Mouse (Mus musculus): ENCODE results near the gene Cdkn2b. TPM values are rescaled to one million over a fixed set of nuclear protein-coding genes. Genes with fewer than 3 reads are reported as not detected.

The Cdkn2b gene
- polyA plus RNA-seq (2015; fragmentation: Nextera tagmentation; extraction: Ambion mirVana), result 0.99 and 1.3 TPM in 2 replicates

DNA sequence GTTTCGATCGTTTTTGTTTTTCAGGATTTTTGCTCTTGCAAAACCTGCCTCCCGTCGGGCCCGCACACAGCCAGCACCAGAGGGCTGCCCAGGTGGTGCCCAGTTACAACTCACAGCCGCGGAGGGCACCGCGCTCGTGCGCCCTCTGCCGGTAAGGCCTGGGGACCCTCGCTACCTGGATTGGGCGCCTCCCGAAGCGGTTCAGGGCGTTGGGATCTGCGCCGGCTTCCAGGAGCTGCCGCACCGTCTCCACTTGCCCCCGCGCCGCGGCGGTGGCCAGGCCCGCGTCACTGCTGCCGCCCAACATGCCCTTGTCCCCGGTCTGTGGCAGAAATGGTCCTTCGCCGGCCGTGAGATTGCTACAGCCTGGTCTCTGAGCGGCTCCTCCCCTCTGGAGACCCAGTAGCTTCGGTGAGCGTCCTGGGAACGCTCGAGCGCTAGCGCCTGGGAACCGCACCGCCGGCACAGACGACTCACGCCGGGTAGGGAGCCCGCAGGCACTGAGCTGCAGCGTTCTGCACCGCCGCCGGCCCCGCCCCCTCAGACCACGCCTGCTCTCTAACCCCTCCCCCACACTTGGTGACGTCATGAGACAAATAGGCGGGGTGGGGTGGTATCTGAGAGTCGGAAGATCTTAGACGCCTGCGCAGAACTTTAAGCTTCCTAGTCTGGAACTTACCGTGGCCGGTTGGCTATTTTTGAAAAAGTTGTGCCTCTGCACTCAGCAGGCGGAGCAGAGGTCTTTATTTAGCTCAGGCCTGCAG, at the start of gene Cdkn2b:
Gene Cdkn2b (minus strand): TSS at position 549 of the 764 bp plus-strand sequence.
- Histone ChIP-seq H3K27me3 (ENCODE audit: insufficient read depth, low read length) (peaks cover 87% of the 10 kb centered on the region), H3K9me3 (ENCODE audit: low read length) (no peaks in the 10 kb centered on the region), H3K36me3 (ENCODE audit: insufficient read depth, low read length) (no peaks in the 10 kb centered on the region), H3K4me3 (ENCODE audit: low read length) (peak within 1 kb of the TSS; percentile 54), H3K4me1 (ENCODE audit: insufficient read depth, low read length) (peaks cover 11% of the 10 kb centered on the region), H3K27ac (ENCODE audit: low read length) (no peak within 1 kb of the TSS), H3K9ac (replicated peaks; ENCODE audit: low read length) (peak within 1 kb of the TSS; percentile 15), H3K4me2 (replicated peaks; ENCODE audit: low read depth, low read length) (peak within 1 kb of the TSS; percentile 80)
- ATAC-seq (ENCODE audit: low FRiP score, low TSS enrichment), result peak; percentile 95
- under 1% methylated on average over 61 of the region's 61 CpGs for WGBS

DNA sequence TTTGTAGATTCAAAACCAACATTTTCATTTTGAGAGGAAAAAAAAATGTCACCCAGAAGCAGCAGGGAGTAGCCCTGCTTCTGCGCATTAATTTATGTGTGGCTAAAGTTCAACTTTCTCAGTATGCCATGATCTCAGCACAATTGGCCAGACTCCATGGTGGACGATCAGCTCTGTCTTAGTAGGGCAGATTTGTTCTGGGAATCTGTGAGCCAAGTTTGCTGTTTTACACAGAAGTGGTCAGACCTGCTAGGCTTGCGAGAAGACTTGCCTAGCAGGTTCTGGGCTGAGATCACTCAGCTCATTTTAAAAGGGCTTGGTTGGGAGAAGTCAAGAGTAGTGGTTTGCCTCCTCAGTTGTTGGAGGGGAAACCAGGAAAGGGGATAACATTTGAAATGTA, 49.5 kb upstream of the Cdkn2b start:
- H3K36me3 ChIP-seq (ENCODE audit: insufficient read depth, low read length), result no peaks in the 10 kb centered on the region
- H3K27me3 ChIP-seq (ENCODE audit: insufficient read depth, low read length), result no peaks in the 10 kb centered on the region
- H3K4me2 ChIP-seq (replicated peaks; ENCODE audit: low read depth, low read length), result no peak overlapping the region
- 0 out of 2 replicates have a peak overlapping the region, but pooled peaks have one; percentile 43 for H3K27ac ChIP-seq (ENCODE audit: low read length)
- ATAC-seq (ENCODE audit: low FRiP score, low TSS enrichment), result peak; percentile 51; the same call in 1 of the 2 replicates
- H3K9me3 ChIP-seq (ENCODE audit: low read length), result no peaks in the 10 kb centered on the region
- WGBS, result 51% methylated on average over 3 of the region's 3 CpGs
- no peaks in the 10 kb centered on the region for H3K4me1 ChIP-seq (ENCODE audit: insufficient read depth, low read length)
- no peak overlapping the region for H3K9ac ChIP-seq (replicated peaks; ENCODE audit: low read length)
- H3K4me3 ChIP-seq (ENCODE audit: low read length), result no peak overlapping the region

DNA sequence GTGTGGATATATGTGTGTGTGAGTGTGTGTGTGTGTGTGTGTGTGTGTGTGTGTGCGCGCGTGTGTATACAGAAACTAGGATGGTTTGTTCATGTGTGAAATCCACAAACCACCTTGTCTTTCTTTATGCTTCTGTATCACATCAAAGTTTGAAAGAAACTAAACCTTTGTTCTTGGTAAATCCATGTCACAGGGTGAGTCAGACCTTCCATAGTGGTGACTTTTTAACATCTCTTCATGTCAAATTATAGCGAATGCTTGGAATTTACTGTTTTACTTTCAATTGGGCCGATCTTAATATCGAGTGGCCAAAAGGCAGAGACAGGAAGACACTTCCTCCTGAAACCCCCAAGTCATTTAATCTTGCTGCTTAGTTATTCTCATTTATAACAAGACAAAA, 48.7 kb upstream of the Cdkn2b start:
- 90% methylated on average over 6 of the region's 6 CpGs for WGBS
- H3K27me3 ChIP-seq (ENCODE audit: insufficient read depth, low read length), result no peaks in the 10 kb centered on the region
- H3K4me2 ChIP-seq (replicated peaks; ENCODE audit: low read depth, low read length), result no peak overlapping the region
- no peak for ATAC-seq (ENCODE audit: low FRiP score, low TSS enrichment)
- no peak overlapping the region for H3K4me3 ChIP-seq (ENCODE audit: low read length)
- no peak overlapping the region for H3K9ac ChIP-seq (replicated peaks; ENCODE audit: low read length)
- H3K36me3 ChIP-seq (ENCODE audit: insufficient read depth, low read length), result no peaks in the 10 kb centered on the region
- H3K27ac ChIP-seq (ENCODE audit: low read length), result no peak overlapping the region
- no peaks in the 10 kb centered on the region for H3K4me1 ChIP-seq (ENCODE audit: insufficient read depth, low read length)
- no peaks in the 10 kb centered on the region for H3K9me3 ChIP-seq (ENCODE audit: low read length)

DNA sequence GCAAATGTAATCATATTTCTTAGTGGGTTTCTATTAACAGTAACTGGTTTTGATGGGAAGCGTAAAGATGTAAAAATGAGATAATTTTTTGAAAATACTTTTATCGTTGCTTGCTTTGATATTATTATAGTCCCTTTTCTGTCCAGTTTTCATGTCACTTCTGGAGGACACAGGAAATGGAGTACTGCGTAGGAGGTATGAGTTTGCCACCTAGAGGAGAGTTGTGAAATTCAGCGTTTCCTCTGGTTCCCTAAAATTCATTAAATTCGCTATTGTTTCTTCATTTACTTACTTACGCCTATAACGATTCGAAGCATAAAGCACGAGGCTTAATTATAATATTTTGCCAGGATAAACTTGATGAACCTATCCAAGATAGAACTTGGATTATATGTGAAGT, 43.1 kb upstream of the Cdkn2b start:
- no peak overlapping the region for H3K9ac ChIP-seq (replicated peaks; ENCODE audit: low read length)
- no peak overlapping the region for H3K4me3 ChIP-seq (ENCODE audit: low read length)
- no peaks in the 10 kb centered on the region for H3K9me3 ChIP-seq (ENCODE audit: low read length)
- H3K4me2 ChIP-seq (replicated peaks; ENCODE audit: low read depth, low read length), result no peak overlapping the region
- no peak overlapping the region for H3K27ac ChIP-seq (ENCODE audit: low read length)
- WGBS, result 56% methylated on average over 9 of the region's 9 CpGs
- H3K4me1 ChIP-seq (ENCODE audit: insufficient read depth, low read length), result peaks cover 3% of the 10 kb centered on the region; the same call in 1 of the 2 replicates
- H3K27me3 ChIP-seq (ENCODE audit: insufficient read depth, low read length), result no peaks in the 10 kb centered on the region
- no peaks in the 10 kb centered on the region for H3K36me3 ChIP-seq (ENCODE audit: insufficient read depth, low read length)
- ATAC-seq (ENCODE audit: low FRiP score, low TSS enrichment), result no peak

DNA sequence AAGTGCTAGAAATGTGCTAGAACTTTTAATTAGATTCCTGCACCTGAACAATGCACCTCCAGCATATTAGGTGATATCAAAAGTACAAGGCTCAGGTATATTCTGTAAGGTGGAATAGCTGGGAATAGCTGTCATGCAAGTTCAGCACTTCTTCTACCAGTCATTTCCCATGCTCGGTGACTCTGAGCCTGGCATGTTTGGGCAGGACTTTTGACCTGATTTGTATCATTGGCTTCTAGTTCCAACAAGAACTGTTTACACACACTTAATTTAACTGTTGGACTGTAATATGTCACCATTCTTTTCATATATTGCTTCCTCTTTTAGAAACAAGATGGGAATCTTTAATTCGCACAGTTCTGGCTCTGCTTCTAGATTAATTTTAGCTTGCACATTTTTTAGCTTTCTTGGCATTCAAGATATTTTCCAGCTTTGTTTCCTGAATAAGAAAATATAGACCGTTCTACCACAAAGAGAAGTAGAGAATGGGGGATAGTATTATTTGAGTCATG, 42.3 kb upstream of the Cdkn2b start:
- no peaks in the 10 kb centered on the region for H3K27me3 ChIP-seq (ENCODE audit: insufficient read depth, low read length)
- H3K4me1 ChIP-seq (ENCODE audit: insufficient read depth, low read length), result peaks cover 3% of the 10 kb centered on the region; the same call in 1 of the 2 replicates
- WGBS, result 77% methylated on average over 3 of the region's 3 CpGs
- no peak for ATAC-seq (ENCODE audit: low FRiP score, low TSS enrichment)
- no peaks in the 10 kb centered on the region for H3K36me3 ChIP-seq (ENCODE audit: insufficient read depth, low read length)
- no peak overlapping the region for H3K27ac ChIP-seq (ENCODE audit: low read length)
- H3K9me3 ChIP-seq (ENCODE audit: low read length), result no peaks in the 10 kb centered on the region
- no peak overlapping the region for H3K4me2 ChIP-seq (replicated peaks; ENCODE audit: low read depth, low read length)
- H3K9ac ChIP-seq (replicated peaks; ENCODE audit: low read length), result no peak overlapping the region
- H3K4me3 ChIP-seq (ENCODE audit: low read length), result no peak overlapping the region

DNA sequence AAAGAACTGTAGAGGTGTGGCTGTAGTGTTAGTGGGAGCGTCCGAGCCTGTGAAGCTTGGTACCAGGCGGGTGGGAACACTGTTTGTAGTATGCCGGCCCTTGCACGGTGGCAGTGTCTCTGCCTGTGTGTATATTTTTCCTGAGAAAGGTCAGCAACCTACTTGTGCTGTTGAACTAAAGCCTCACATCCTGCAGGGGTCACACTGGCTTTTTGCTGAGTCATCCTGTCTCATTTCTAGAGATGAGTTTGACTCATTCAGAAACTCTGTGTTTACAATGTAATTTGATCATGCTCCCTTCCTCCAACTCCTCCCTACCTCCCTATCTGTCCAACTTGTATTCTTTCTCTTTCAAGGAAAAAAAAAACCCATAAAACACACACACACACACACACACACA, 40.6 kb upstream of the Cdkn2b start:
- ATAC-seq (ENCODE audit: low FRiP score, low TSS enrichment), result no peak
- WGBS, result 26% methylated on average over 5 of the region's 5 CpGs

DNA sequence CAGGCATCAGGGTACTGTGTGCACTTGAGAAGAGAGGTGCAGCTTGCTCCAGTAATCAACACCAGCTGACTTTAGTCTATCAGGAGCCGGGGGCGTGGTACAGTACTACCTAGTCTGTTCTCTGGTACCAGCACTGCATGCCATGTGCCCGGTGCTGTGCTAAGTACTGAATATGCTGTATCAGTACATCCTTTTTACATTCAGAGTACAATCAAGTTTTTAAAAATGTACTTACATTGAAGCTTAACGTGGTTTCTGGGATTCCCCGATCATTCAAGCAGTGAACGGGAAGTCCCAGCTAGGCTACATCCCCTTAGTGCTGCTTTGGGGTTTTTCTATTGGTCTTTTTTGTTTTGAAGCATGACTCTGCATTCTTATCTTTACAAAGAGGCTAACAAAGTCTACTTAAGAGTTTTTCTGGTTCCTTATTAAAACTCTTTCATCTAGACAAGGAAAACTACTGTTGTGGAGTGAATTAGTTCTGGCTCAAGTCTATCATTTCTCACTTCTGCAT, 40.2 kb upstream of the Cdkn2b start:
- Histone ChIP-seq H3K27ac (ENCODE audit: low read length) (no peak overlapping the region), H3K4me2 (replicated peaks; ENCODE audit: low read depth, low read length) (no peak overlapping the region), H3K9ac (replicated peaks; ENCODE audit: low read length) (no peak overlapping the region), H3K9me3 (ENCODE audit: low read length) (no peaks in the 10 kb centered on the region), H3K4me3 (ENCODE audit: low read length) (no peak overlapping the region), H3K36me3 (ENCODE audit: insufficient read depth, low read length) (no peaks in the 10 kb centered on the region), H3K27me3 (ENCODE audit: insufficient read depth, low read length) (no peaks in the 10 kb centered on the region), H3K4me1 (ENCODE audit: insufficient read depth, low read length) (peaks cover 3% of the 10 kb centered on the region; the same call in 1 of the 2 replicates)
- ATAC-seq (ENCODE audit: low FRiP score, low TSS enrichment), result no peak
- WGBS, result 71% methylated on average over 6 of the region's 6 CpGs

More for the DNA sequence above, 40.6 kb upstream of the Cdkn2b start:
- Histone ChIP-seq H3K27me3 (ENCODE audit: insufficient read depth, low read length) (no peaks in the 10 kb centered on the region), H3K9ac (replicated peaks; ENCODE audit: low read length) (no peak overlapping the region), H3K4me1 (ENCODE audit: insufficient read depth, low read length) (peaks cover 3% of the 10 kb centered on the region; the same call in 1 of the 2 replicates), H3K27ac (ENCODE audit: low read length) (no peak overlapping the region), H3K4me2 (replicated peaks; ENCODE audit: low read depth, low read length) (no peak overlapping the region), H3K9me3 (ENCODE audit: low read length) (no peaks in the 10 kb centered on the region), H3K4me3 (ENCODE audit: low read length) (no peak overlapping the region), H3K36me3 (ENCODE audit: insufficient read depth, low read length) (no peaks in the 10 kb centered on the region)

DNA sequence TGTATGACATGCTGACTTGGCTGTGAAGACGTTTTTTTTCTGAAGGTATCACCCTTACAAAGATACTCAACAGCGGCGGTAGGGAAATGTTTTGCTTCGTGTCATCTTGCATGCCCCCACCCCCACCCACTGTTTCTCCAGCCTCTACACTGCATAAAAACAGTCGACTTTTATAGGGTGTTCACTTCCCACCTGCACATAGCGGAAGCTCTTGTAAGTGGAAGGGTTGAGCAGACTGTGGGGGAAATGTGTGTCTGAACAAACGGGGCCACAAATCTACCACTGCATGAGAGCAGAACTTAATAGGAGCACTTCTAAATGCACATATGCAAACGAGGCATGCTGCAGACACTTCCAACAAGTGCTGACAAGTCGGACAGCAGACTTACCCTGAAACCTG, 39.6 kb upstream of the Cdkn2b start:
- Histone ChIP-seq H3K9me3 (ENCODE audit: low read length) (no peaks in the 10 kb centered on the region), H3K27ac (ENCODE audit: low read length) (no peak overlapping the region), H3K4me2 (replicated peaks; ENCODE audit: low read depth, low read length) (no peak overlapping the region), H3K27me3 (ENCODE audit: insufficient read depth, low read length) (no peaks in the 10 kb centered on the region), H3K9ac (replicated peaks; ENCODE audit: low read length) (no peak overlapping the region), H3K4me1 (ENCODE audit: insufficient read depth, low read length) (peaks cover 3% of the 10 kb centered on the region; the same call in 1 of the 2 replicates), H3K36me3 (ENCODE audit: insufficient read depth, low read length) (no peaks in the 10 kb centered on the region), H3K4me3 (ENCODE audit: low read length) (no peak overlapping the region)
- no peak; the same call in 1 of the 2 replicates for ATAC-seq (ENCODE audit: low FRiP score, low TSS enrichment)
- 23% methylated on average over 9 of the region's 9 CpGs for WGBS

DNA sequence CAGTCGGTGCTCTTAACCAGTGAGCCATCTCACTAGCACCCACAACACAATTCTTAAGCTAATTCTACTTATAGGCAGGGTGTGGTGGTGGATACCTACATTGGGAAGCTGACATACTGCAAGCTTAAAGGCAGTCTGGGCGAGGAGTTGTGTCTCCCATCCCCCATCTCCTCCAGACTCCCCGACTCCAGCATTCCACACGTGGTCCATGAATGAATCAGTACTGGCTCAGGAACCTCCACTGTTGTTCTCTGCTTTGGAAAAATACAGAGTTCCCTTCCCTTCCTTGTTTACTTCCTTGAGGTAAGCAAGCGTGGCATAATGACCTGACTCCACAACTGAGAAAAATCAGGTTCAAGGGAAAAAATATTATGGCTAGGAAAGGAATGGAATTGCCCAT, 38.0 kb upstream of the Cdkn2b start:
- H3K4me2 ChIP-seq (replicated peaks; ENCODE audit: low read depth, low read length), result no peak overlapping the region
- H3K4me1 ChIP-seq (ENCODE audit: insufficient read depth, low read length), result peaks cover 3% of the 10 kb centered on the region; the same call in 1 of the 2 replicates
- WGBS, result 49% methylated on average over 5 of the region's 5 CpGs
- H3K9ac ChIP-seq (replicated peaks; ENCODE audit: low read length), result no peak overlapping the region
- no peak overlapping the region for H3K27ac ChIP-seq (ENCODE audit: low read length)
- no peaks in the 10 kb centered on the region for H3K9me3 ChIP-seq (ENCODE audit: low read length)
- H3K4me3 ChIP-seq (ENCODE audit: low read length), result no peak overlapping the region
- ATAC-seq (ENCODE audit: low FRiP score, low TSS enrichment), result 0 out of 2 replicates have a peak, but pooled peaks have one; percentile 15
- H3K36me3 ChIP-seq (ENCODE audit: insufficient read depth, low read length), result no peaks in the 10 kb centered on the region
- H3K27me3 ChIP-seq (ENCODE audit: insufficient read depth, low read length), result no peaks in the 10 kb centered on the region

DNA sequence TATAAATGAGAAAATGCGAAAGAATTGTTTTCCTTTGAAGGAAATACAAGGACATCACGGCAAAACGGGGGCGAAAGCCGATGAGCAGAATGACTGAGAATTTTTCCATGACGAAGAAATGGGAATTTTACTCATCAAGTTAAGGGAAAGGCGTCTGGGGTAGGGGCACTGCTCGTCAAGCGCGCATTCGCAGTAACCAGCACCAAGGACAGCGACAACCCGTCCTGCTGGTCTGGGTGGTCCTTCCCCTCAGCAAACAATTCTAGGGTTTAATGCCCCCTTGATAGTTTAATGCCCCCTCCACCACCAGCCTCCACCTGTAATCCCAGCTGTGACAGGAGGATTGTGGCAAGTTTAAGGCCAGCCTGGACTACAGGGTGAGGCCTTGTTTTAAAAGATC, 2.6 kb upstream of the Cdkn2b start:
- Histone ChIP-seq H3K27me3 (ENCODE audit: insufficient read depth, low read length) (peaks cover 59% of the 10 kb centered on the region), H3K27ac (ENCODE audit: low read length) (no peak overlapping the region), H3K4me1 (ENCODE audit: insufficient read depth, low read length) (peaks cover 11% of the 10 kb centered on the region), H3K9ac (replicated peaks; ENCODE audit: low read length) (no peak overlapping the region), H3K36me3 (ENCODE audit: insufficient read depth, low read length) (no peaks in the 10 kb centered on the region), H3K9me3 (ENCODE audit: low read length) (no peaks in the 10 kb centered on the region), H3K4me3 (ENCODE audit: low read length) (no peak overlapping the region), H3K4me2 (replicated peaks; ENCODE audit: low read depth, low read length) (no peak overlapping the region)
- 11% methylated on average over 13 of the region's 13 CpGs for WGBS
- ATAC-seq (ENCODE audit: low FRiP score, low TSS enrichment), result no peak
